Mouse (Mus musculus): ENCODE data around the gene Cmtm1. TPM values are rescaled to one million over a fixed set of nuclear protein-coding genes. Genes with fewer than 3 reads are reported as not detected.

The Cmtm1 gene
- polyA plus RNA-seq, 1 experiment from 2014 or later: not detected

GRCm38 (mm10) chr8:104250439-104251367, 59.2 kb downstream of the Cmtm1 start, which contains the start of gene Cklf:
TSS of gene Cklf (plus strand) at chr8:104250861.
- Histone ChIP-seq H3K4me1 (ENCODE audit: control insufficient read depth, insufficient read depth, low read length) (peaks cover 24% of the 10 kb centered on the region), H3K27ac (ENCODE audit: low read length) (peak within 1 kb of the TSS; percentile 74), H3K36me3 (ENCODE audit: control insufficient read depth, insufficient read depth, low read length) (no peaks in the 10 kb centered on the region), H3K27me3 (ENCODE audit: control insufficient read depth, insufficient read depth, low read depth, low read length) (no peaks in the 10 kb centered on the region), H3K9ac (ENCODE audit: low read depth, low read length) (peak within 1 kb of the TSS; percentile 79), H3K4me3 (ENCODE audit: low read depth, low read length) (peak within 1 kb of the TSS; percentile 72), H3K9me3 (replicated peaks; ENCODE audit: control insufficient read depth, low read length, poor library complexity, severe bottlenecking) (no peaks in the 10 kb centered on the region), H3K4me2 (ENCODE audit: low read length) (peak within 1 kb of the TSS; percentile 75)
- peak; percentile 85 for ATAC-seq
- WGBS: 3% methylated on average over 41 of the region's 41 CpGs

DNA sequence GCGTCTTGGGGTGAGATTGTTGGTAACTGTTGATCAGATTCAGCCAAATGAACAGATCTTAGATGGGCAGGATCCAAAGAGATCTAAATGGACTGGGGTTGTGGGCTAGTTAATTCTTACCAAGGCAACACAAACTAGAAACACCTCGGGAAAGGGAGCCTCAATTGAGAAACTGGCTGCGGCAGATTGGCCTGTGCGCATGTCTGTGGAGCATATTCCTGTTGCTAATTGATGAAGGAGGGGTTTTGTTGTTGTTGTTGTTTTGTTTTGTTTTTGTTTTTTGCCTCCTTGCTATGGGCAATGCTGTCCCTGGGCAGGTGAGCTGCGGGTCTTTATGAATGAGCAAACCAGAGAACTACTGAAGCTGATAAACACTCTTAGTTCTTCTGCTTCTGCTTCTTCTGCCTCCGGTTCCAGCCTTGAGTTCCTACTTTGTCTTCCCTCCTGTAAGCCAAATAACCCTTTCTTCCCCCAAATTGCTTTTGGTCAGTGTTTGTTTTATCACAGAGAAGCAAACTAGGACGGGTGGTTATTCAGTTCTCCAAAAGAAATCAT, 60.4 kb downstream of the Cmtm1 start:
- H3K4me1 ChIP-seq (ENCODE audit: control insufficient read depth, insufficient read depth, low read length): peaks cover 24% of the 10 kb centered on the region
- no peak for ATAC-seq
- no peak overlapping the region for H3K9ac ChIP-seq (ENCODE audit: low read depth, low read length)
- 87% methylated on average over 7 of the region's 7 CpGs for WGBS
- no peak overlapping the region for H3K27ac ChIP-seq (ENCODE audit: low read length)
- no peaks in the 10 kb centered on the region for H3K27me3 ChIP-seq (ENCODE audit: control insufficient read depth, insufficient read depth, low read depth, low read length)
- H3K9me3 ChIP-seq (replicated peaks; ENCODE audit: control insufficient read depth, low read length, poor library complexity, severe bottlenecking): no peaks in the 10 kb centered on the region
- 0 out of 2 replicates have a peak, but pooled peaks cover 3% of the 10 kb centered on the region for H3K36me3 ChIP-seq (ENCODE audit: control insufficient read depth, insufficient read depth, low read length)
- H3K4me2 ChIP-seq (ENCODE audit: low read length): no peak overlapping the region
- no peak overlapping the region for H3K4me3 ChIP-seq (ENCODE audit: low read depth, low read length)

DNA sequence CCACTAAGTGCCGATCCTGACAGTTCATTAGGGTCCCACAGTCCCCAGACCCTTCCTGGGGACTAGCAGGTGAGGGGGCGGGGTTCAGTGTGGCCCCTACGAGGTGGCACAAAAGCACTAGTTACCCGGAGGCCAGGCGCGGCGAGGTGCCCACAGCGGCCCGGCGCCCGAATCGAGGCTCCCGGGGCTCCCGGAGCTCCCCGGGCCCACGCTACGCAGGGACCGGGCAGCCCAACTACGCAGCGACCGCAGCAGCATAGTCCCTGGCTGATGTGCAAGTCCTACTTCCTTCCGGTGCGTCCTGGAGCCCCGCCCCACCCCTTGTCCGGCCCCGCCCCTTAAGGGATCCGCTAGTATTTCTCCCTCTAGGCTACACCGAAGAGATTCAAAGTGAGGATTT, 61.7 kb downstream of the Cmtm1 start, which contains the start of gene Tk2:
Gene Tk2, minus strand, starts transcription at position 283 of the 400 bp plus-strand sequence.
- peaks cover 24% of the 10 kb centered on the region for H3K4me1 ChIP-seq (ENCODE audit: control insufficient read depth, insufficient read depth, low read length)
- WGBS: under 1% methylated on average over 28 of the region's 28 CpGs

DNA sequence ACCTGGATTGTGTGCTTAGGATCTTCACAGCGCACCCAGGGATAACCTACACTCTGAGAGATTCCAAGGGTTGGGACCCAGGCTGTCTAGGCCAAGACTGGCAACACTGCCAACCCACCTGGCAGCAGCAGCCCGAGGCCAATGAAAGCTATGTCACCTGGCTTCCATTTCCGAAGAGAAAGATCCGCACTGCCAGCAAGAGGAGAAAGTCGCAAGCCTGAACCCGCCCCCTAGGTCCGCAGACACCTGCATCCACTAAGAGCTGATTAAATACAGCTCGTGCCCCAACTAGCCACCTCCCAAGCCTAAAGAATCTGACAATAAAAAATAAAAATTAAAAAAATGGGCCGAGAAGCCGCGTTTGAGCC, 62.1 kb downstream of the Cmtm1 start:
- WGBS: 3% methylated on average over 11 of the region's 11 CpGs
- peak overlapping the region; percentile 98 for H3K4me3 ChIP-seq (ENCODE audit: low read depth, low read length)
- ATAC-seq: peak; percentile 18
- peak overlapping the region; percentile 72 for H3K27ac ChIP-seq (ENCODE audit: low read length)
- H3K4me2 ChIP-seq (ENCODE audit: low read length): peak overlapping the region; percentile 93
- H3K9me3 ChIP-seq (replicated peaks; ENCODE audit: control insufficient read depth, low read length, poor library complexity, severe bottlenecking): no peaks in the 10 kb centered on the region
- peaks cover 5% of the 10 kb centered on the region; the same call in 1 of the 2 replicates for H3K36me3 ChIP-seq (ENCODE audit: control insufficient read depth, insufficient read depth, low read length)
- H3K27me3 ChIP-seq (ENCODE audit: control insufficient read depth, insufficient read depth, low read depth, low read length): no peaks in the 10 kb centered on the region
- peaks cover 24% of the 10 kb centered on the region for H3K4me1 ChIP-seq (ENCODE audit: control insufficient read depth, insufficient read depth, low read length)
- peak overlapping the region; percentile 91 for H3K9ac ChIP-seq (ENCODE audit: low read depth, low read length)

More for the DNA sequence above, 61.7 kb downstream of the Cmtm1 start, which contains the start of gene Tk2:
- Histone ChIP-seq H3K27me3 (ENCODE audit: control insufficient read depth, insufficient read depth, low read depth, low read length) (no peaks in the 10 kb centered on the region), H3K36me3 (ENCODE audit: control insufficient read depth, insufficient read depth, low read length) (peaks cover 3% of the 10 kb centered on the region; the same call in 1 of the 2 replicates), H3K4me2 (ENCODE audit: low read length) (peak within 1 kb of the TSS; percentile 93), H3K27ac (ENCODE audit: low read length) (peak within 1 kb of the TSS; percentile 72), H3K9ac (ENCODE audit: low read depth, low read length) (peak within 1 kb of the TSS; percentile 91), H3K9me3 (replicated peaks; ENCODE audit: control insufficient read depth, low read length, poor library complexity, severe bottlenecking) (no peaks in the 10 kb centered on the region), H3K4me3 (ENCODE audit: low read depth, low read length) (peak within 1 kb of the TSS; percentile 98)
- peak; percentile 93 for ATAC-seq

DNA sequence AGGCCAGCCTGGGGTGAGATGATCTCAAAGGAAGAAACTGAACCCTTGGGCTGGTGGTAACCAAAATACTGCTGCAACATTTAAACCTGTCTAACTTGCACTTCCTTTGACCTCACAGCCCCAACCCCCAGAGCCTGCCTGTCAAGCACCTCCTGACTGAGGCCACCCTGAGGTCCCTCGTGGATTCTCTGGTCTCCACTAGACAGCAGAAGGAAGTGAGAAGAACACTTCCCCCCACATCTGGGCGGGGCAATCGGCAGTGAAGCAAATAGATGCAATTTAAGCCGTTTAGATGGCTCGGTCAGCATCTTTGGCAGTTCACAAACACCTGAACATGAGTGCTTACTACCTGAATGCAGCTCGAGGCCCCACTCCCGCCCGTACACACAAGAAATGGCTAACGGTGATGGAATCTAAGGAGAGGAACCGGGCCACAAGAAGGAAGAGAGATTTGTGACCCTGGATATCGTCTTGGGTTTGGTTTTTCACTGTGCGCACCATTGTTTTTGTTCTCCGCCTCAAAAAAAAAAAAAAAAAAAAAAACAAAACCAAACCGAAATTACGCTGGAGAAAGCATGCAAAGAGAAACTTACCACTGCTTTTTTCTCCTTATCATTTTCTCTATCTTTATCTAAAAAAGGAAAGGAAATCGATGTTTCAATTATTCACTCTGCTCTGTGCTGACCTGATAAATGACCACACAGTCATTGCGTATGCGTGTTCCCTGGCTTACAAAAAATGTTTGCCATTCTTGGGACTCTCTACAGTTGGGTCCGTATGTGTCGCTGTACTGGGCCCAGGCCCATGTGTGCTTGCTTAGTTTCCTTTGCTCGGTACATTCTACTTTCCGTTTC, 62.7 kb downstream of the Cmtm1 start:
- 79% methylated on average over 22 of the region's 22 CpGs for WGBS
- Histone ChIP-seq H3K27me3 (ENCODE audit: control insufficient read depth, insufficient read depth, low read depth, low read length) (no peaks in the 10 kb centered on the region), H3K4me1 (ENCODE audit: control insufficient read depth, insufficient read depth, low read length) (peaks cover 24% of the 10 kb centered on the region), H3K4me3 (ENCODE audit: low read depth, low read length) (peak overlapping the region; percentile 98), H3K4me2 (ENCODE audit: low read length) (peak overlapping the region; percentile 93), H3K36me3 (ENCODE audit: control insufficient read depth, insufficient read depth, low read length) (peaks cover 11% of the 10 kb centered on the region), H3K9me3 (replicated peaks; ENCODE audit: control insufficient read depth, low read length, poor library complexity, severe bottlenecking) (no peaks in the 10 kb centered on the region), H3K27ac (ENCODE audit: low read length) (no peak overlapping the region), H3K9ac (ENCODE audit: low read depth, low read length) (peak overlapping the region; percentile 91)
- no peak for ATAC-seq

DNA sequence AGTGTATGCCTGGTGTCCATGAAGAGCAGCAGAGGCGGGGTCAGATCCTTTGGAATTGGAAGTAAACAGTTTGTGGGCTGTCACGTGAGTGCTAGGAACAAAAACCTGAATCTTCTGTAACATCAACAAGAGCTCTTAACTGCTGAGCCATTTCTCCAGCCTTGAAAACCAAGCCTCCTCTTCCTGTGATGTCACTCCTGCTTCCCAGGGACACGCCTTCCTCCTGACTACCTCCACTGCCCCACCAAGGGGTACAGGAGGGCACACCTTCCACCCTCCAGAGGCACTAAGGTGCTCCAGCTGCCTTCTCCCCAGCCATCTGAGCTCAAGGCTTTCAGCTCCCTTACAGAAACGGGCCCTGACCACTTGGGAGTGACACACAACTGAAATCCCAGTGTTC, 63.3 kb downstream of the Cmtm1 start:
- Histone ChIP-seq H3K9me3 (replicated peaks; ENCODE audit: control insufficient read depth, low read length, poor library complexity, severe bottlenecking) (no peaks in the 10 kb centered on the region), H3K4me3 (ENCODE audit: low read depth, low read length) (no peak overlapping the region), H3K27ac (ENCODE audit: low read length) (no peak overlapping the region), H3K36me3 (ENCODE audit: control insufficient read depth, insufficient read depth, low read length) (peaks cover 16% of the 10 kb centered on the region), H3K9ac (ENCODE audit: low read depth, low read length) (no peak overlapping the region), H3K4me2 (ENCODE audit: low read length) (no peak overlapping the region), H3K4me1 (ENCODE audit: control insufficient read depth, insufficient read depth, low read length) (peaks cover 19% of the 10 kb centered on the region), H3K27me3 (ENCODE audit: control insufficient read depth, insufficient read depth, low read depth, low read length) (no peaks in the 10 kb centered on the region)
- WGBS: 92% methylated on average over 4 of the region's 4 CpGs
- no peak for ATAC-seq

Other genes with a start within 250 kb of the Cmtm1 start
- gene Cdh5, start 208.5 kb downstream of the Cmtm1 start, polyA plus RNA-seq (2015; fragmentation: Nextera tagmentation; extraction: Ambion mirVana): 9.5 and 11.4 TPM in 2 replicates
- gene Bean1, start 139.7 kb downstream of the Cmtm1 start, polyA plus RNA-seq (2015; fragmentation: Nextera tagmentation; extraction: Ambion mirVana): 5.6 and 7.6 TPM in 2 replicates
- 46.3 and 51.5 TPM in 2 replicates for gene Tk2, start 61.6 kb downstream of the Cmtm1 start, polyA plus RNA-seq (2015; fragmentation: Nextera tagmentation; extraction: Ambion mirVana)
- 34.7 and 37.1 TPM in 2 replicates for gene Cklf, start 59.3 kb downstream of the Cmtm1 start, polyA plus RNA-seq (2015; fragmentation: Nextera tagmentation; extraction: Ambion mirVana)
- not detected in 2 replicates for gene Cmtm2a, start 17.0 kb downstream of the Cmtm1 start, polyA plus RNA-seq (2015; fragmentation: Nextera tagmentation; extraction: Ambion mirVana)
- not detected in 2 replicates for gene Gm45711, start 64 bp downstream of the Cmtm1 start, polyA plus RNA-seq (2015; fragmentation: Nextera tagmentation; extraction: Ambion mirVana)
- not detected in 2 replicates for gene Gm11020, start 11.4 kb upstream of the Cmtm1 start, polyA plus RNA-seq (2015; fragmentation: Nextera tagmentation; extraction: Ambion mirVana)
- not detected in 2 replicates for gene Cmtm2b, start 12.1 kb upstream of the Cmtm1 start, polyA plus RNA-seq (2015; fragmentation: Nextera tagmentation; extraction: Ambion mirVana)
- gene Cmtm3, start 29.3 kb upstream of the Cmtm1 start, polyA plus RNA-seq (2015; fragmentation: Nextera tagmentation; extraction: Ambion mirVana): 33.7 and 37.0 TPM in 2 replicates
- gene Cmtm4, start 85.7 kb upstream of the Cmtm1 start, polyA plus RNA-seq (2015; fragmentation: Nextera tagmentation; extraction: Ambion mirVana): 2.7 TPM in 2 replicates
- gene Dync1li2, start 132.9 kb upstream of the Cmtm1 start, polyA plus RNA-seq (2015; fragmentation: Nextera tagmentation; extraction: Ambion mirVana): 114 and 136 TPM in 2 replicates
- 0.70 and 0.81 TPM in 2 replicates for gene Terb1, start 199.8 kb upstream of the Cmtm1 start, polyA plus RNA-seq (2015; fragmentation: Nextera tagmentation; extraction: Ambion mirVana)
- gene Nae1, start 224.5 kb upstream of the Cmtm1 start, polyA plus RNA-seq (2015; fragmentation: Nextera tagmentation; extraction: Ambion mirVana): 106 and 110 TPM in 2 replicates
- gene Car7, start 224.5 kb upstream of the Cmtm1 start, polyA plus RNA-seq (2015; fragmentation: Nextera tagmentation; extraction: Ambion mirVana): 3.5 and 4.6 TPM in 2 replicates